ENCODE assay signal across 8 mouse cellular contexts in genomic region chr6:48554280-48555103, GRCm38 (mm10). TPM values are rescaled to one million over a fixed set of nuclear protein-coding genes. Genes with fewer than 3 reads are reported as not detected.
DNase-seq lines count a peak whose midpoint lies in the region; ATAC-seq and TF ChIP-seq lines count a peak whose summit lies in the region.

Gene Lrrc61 (plus strand): TSS chr6:48554796.

- peak within 1 kb of the TSS; percentile 83 for H3K9ac ChIP-seq in heart, embryonic 11.5 days (ENCODE audit: low read depth, low read length)
- peak within 1 kb of the TSS; percentile 36 for H3K9ac ChIP-seq in kidney, embryonic 15.5 days
- H3K9ac ChIP-seq in limb, embryonic 15.5 days: peak within 1 kb of the TSS; percentile 51
- H3K9ac ChIP-seq in midbrain, postnatal 0 days (replicated peaks; ENCODE audit: low read length, poor library complexity, severe bottlenecking): peak within 1 kb of the TSS; percentile 65

- no peaks in the 10 kb centered on the region for H3K27me3 ChIP-seq in heart, embryonic 11.5 days (ENCODE audit: control insufficient read depth, insufficient read depth, low read length)
- no peaks in the 10 kb centered on the region for H3K27me3 ChIP-seq in kidney, embryonic 15.5 days
- H3K27me3 ChIP-seq in limb, embryonic 15.5 days: no peaks in the 10 kb centered on the region
- H3K27me3 ChIP-seq in midbrain, postnatal 0 days (ENCODE audit: insufficient read depth, low read length): no peaks in the 10 kb centered on the region

- H3K4me2 ChIP-seq in heart, embryonic 11.5 days: peak within 1 kb of the TSS; percentile 68
- H3K4me2 ChIP-seq in kidney, embryonic 15.5 days: peak within 1 kb of the TSS; percentile 70
- H3K4me2 ChIP-seq in limb, embryonic 15.5 days: peak within 1 kb of the TSS; percentile 50
- H3K4me2 ChIP-seq in midbrain, postnatal 0 days (ENCODE audit: low read depth, low read length, poor library complexity, severe bottlenecking): peak within 1 kb of the TSS; percentile 75

- no peak; the same call in 1 of the 2 replicates for TF ChIP-seq CTCF in midbrain, postnatal 0 days (IDR thresholded peaks at IDR 0.05)

- H3K36me3 ChIP-seq in heart, embryonic 11.5 days (ENCODE audit: control insufficient read depth, insufficient read depth, low read length): no peaks in the 10 kb centered on the region; the same call in 1 of the 2 replicates
- no peaks in the 10 kb centered on the region for H3K36me3 ChIP-seq in kidney, embryonic 15.5 days
- H3K36me3 ChIP-seq in limb, embryonic 15.5 days: no peaks in the 10 kb centered on the region; the same call in 1 of the 2 replicates
- peaks cover 10% of the 10 kb centered on the region; the same call in 1 of the 2 replicates for H3K36me3 ChIP-seq in midbrain, postnatal 0 days (ENCODE audit: insufficient read depth, low read length)

- peak within 1 kb of the TSS; percentile 63 for H3K4me3 ChIP-seq in heart, embryonic 11.5 days (ENCODE audit: low read depth, low read length)
- H3K4me3 ChIP-seq in kidney, embryonic 15.5 days (replicated peaks): peak within 1 kb of the TSS; percentile 45
- peak within 1 kb of the TSS; percentile 58 for H3K4me3 ChIP-seq in limb, embryonic 15.5 days
- H3K4me3 ChIP-seq in midbrain, postnatal 0 days (ENCODE audit: low read depth, low read length): peak within 1 kb of the TSS; percentile 53

- WGBS in heart, embryonic 11.5 days (ENCODE audit: insufficient replicate concordance): under 1% methylated on average over 39 of the region's 39 CpGs
- 1% methylated on average over 39 of the region's 39 CpGs for WGBS in kidney, embryonic 15.5 days
- under 1% methylated on average over 39 of the region's 39 CpGs for WGBS in limb, embryonic 15.5 days
- WGBS in midbrain, postnatal 0 days: under 1% methylated on average over 39 of the region's 39 CpGs

- peak; percentile 74 for ATAC-seq in erythroid progenitor cell, adult 5-6 weeks (replicated peaks; ENCODE audit: low FRiP score, poor library complexity, severe bottlenecking)
- peak; percentile 80 for ATAC-seq in heart, embryonic 11.5 days (replicated peaks; ENCODE audit: insufficient number of reproducible peaks, low FRiP score, low TSS enrichment)
- ATAC-seq in kidney, embryonic 15.5 days (replicated peaks; ENCODE audit: low FRiP score): peak; percentile 94
- ATAC-seq in limb, embryonic 15.5 days (ENCODE audit: insufficient number of reproducible peaks, low FRiP score, low TSS enrichment, low read depth): peak; percentile 85
- peak; percentile 93 for ATAC-seq in midbrain, postnatal 0 days (ENCODE audit: low FRiP score)

- peak; percentile 93 to 95 for DNase-seq in B cell, adult 2 months
- DNase-seq in brain, embryonic 18.5 days (ENCODE audit: low read depth, low spot score): peak; percentile 93
- peak; percentile 98 for DNase-seq in midbrain, postnatal 0 days (ENCODE audit: low spot score)
- DNase-seq in spleen, postnatal 10 days (ENCODE audit: low spot score in 2 of 2): peak; percentile 49 to 88

- H3K4me1 ChIP-seq in heart, embryonic 11.5 days (ENCODE audit: control insufficient read depth, insufficient read depth, low read length): peaks cover 11% of the 10 kb centered on the region; the same call in 1 of the 2 replicates
- peaks cover 15% of the 10 kb centered on the region for H3K4me1 ChIP-seq in kidney, embryonic 15.5 days
- H3K4me1 ChIP-seq in limb, embryonic 15.5 days: peaks cover 15% of the 10 kb centered on the region
- peaks cover 11% of the 10 kb centered on the region; the same call in 1 of the 2 replicates for H3K4me1 ChIP-seq in midbrain, postnatal 0 days (ENCODE audit: insufficient read depth, low read length)

- peak within 1 kb of the TSS; percentile 88 for H3K27ac ChIP-seq in heart, embryonic 11.5 days (ENCODE audit: low read depth, low read length)
- H3K27ac ChIP-seq in kidney, embryonic 15.5 days: peak within 1 kb of the TSS; percentile 97
- H3K27ac ChIP-seq in limb, embryonic 15.5 days: peak within 1 kb of the TSS; percentile 95
- H3K27ac ChIP-seq in midbrain, postnatal 0 days (ENCODE audit: low read depth, low read length): peak within 1 kb of the TSS; percentile 98

- H3K9me3 ChIP-seq in heart, embryonic 11.5 days (replicated peaks; ENCODE audit: control insufficient read depth, low read length): no peaks in the 10 kb centered on the region
- H3K9me3 ChIP-seq in kidney, embryonic 15.5 days (replicated peaks): no peaks in the 10 kb centered on the region
- H3K9me3 ChIP-seq in limb, embryonic 15.5 days: no peaks in the 10 kb centered on the region
- no peaks in the 10 kb centered on the region for H3K9me3 ChIP-seq in midbrain, postnatal 0 days (ENCODE audit: low read length)

RNA-seq across cellular contexts. Expression of gene Lrrc61, which starts in this region (rescaled TPM):
- total RNA-seq in erythroid progenitor cell, adult 5-6 weeks (2015; ENCODE audit: low replicate concordance): 2.1 TPM in 1 of 2 replicates, not detected in the other
- 0.13 and 1.1 TPM in 2 replicates for total RNA-seq in erythroid progenitor cell, adult 5-6 weeks (2017; ENCODE audit: low replicate concordance)
- 6.6 and 9.6 TPM in 2 replicates for polyA plus RNA-seq in heart, embryonic 11.5 days (2014; fragmentation: Nextera tagmentation; extraction: Ambion mirVana)
- 12.8 and 16.4 TPM in 2 replicates for polyA plus RNA-seq in kidney, embryonic 15.5 days (2015; fragmentation: Nextera tagmentation; extraction: Ambion mirVana)
- polyA plus RNA-seq in limb, embryonic 15.5 days (2015; fragmentation: Nextera tagmentation; extraction: Ambion mirVana): 9.9 and 10.8 TPM in 2 replicates
- total RNA-seq in midbrain, postnatal 0 days (2014; rRNA removed): 29.4 and 82.4 TPM in 2 replicates
- 21.4 and 23.3 TPM in 2 replicates for polyA plus RNA-seq in midbrain, postnatal 0 days (2015; fragmentation: Nextera tagmentation; extraction: Ambion mirVana)

Comparison
In these comparisons a context has a peak if more than half of its experiments do, and no peak if none do; other contexts are left out.
1. Peak in every context shown above with its lines: DNase-seq, ATAC-seq, H3K4me3 ChIP-seq and H3K27ac ChIP-seq.